Mouse (Mus musculus) urinary bladder, postnatal 25 days (tissue): ENCODE results near the gene Ceacam13.
"Not testable (repeated sequence)": the region's sequence is repeated elsewhere in the genome, so short reads cannot be mapped to it uniquely, and the experiment has no call there.

Experiments used
- DNase-seq: peaks from one replicate; pipeline ENCODE4 v3.0.0; 2022; ENCODE audit warnings: low spot score

Ceacam13 gene

GRCm38 (mm10) chr7:18009589-18009988 lies at the start of gene Ceacam13:
Gene Ceacam13 (plus strand): TSS chr7:18009889.
- no peak for DNase-seq

- DNase-seq, result no peak
Observed at GRCm38 (mm10) chr7:17971824-17972223, 37.9 kb upstream of the Ceacam13 start, which contains the start of gene Ceacam11. Gene Ceacam11 (plus strand): TSS chr7:17972124.

GRCm38 (mm10) chr7:18001131-18001530 lies 8.6 kb upstream of the Ceacam13 start:
- not testable (repeated sequence) for DNase-seq

GRCm38 (mm10) chr7:18065629-18066028 lies 55.9 kb downstream of the Ceacam13 start, which contains the start of gene Ceacam12:
Gene Ceacam12 (plus strand): TSS chr7:18065929.
- no peak for DNase-seq
